Mouse (Mus musculus) adrenal gland, postnatal 14 days (tissue): ENCODE measurements at regions not wholly inside any gene's neighbourhood (a gene's known extent, or its start where the extent isn't known, plus 50 kb on each side); places are given as distances from the start of the nearest gene placed in this dataset.

Experiments used
- microRNA-seq, 2 experiments: library from miRNA; unstranded; fragments of <30 nt; microRNA quantifications; one replicate each; pipeline ENCODE4 v1.2.0; 2021

Small RNA genes in the stretch of these regions (microRNA-seq; reads per million reads assigned to microRNA genes)
- 0 reads per million in 2 experiments for gene Mir21c
